Mouse (Mus musculus) hindbrain, embryonic 10.5 days (tissue): ENCODE results near the gene Ampd2. TPM values are rescaled to one million over a fixed set of nuclear protein-coding genes. Genes with fewer than 3 reads are reported as not detected.

ENCODE experiments used
- DNase-seq: peaks from one replicate; pipeline ENCODE4 v3.0.0-alpha.2; 2017; ENCODE audit warnings: low spot score
- H3K27ac ChIP-seq: fragments of 300-500 bp; sonication (generic); 2 replicates; pipeline ENCODE4 v1.5.1; 2016; ENCODE audit warnings: mild to moderate bottlenecking, moderate library complexity
- H3K27me3 ChIP-seq: fragments of 300-500 bp; sonication (generic); 2 replicates; pipeline ENCODE4 v1.6.1; 2016; ENCODE audit warnings: mild to moderate bottlenecking; ENCODE audit not compliant: poor library complexity, insufficient read depth, severe bottlenecking
- H3K36me3 ChIP-seq: fragments of 300-500 bp; sonication (generic); 2 replicates; pipeline ENCODE4 v1.6.1; 2016; ENCODE audit warnings: mild to moderate bottlenecking, moderate library complexity
- H3K4me1 ChIP-seq: fragments of 300-500 bp; sonication (generic); replicated peaks from 2 replicates; pipeline ENCODE4 v1.6.1; 2016; ENCODE audit warnings: mild to moderate bottlenecking
- H3K4me3 ChIP-seq: fragments of 300-500 bp; sonication (generic); 2 replicates; pipeline ENCODE4 v1.5.1; 2016; ENCODE audit warnings: mild to moderate bottlenecking, moderate library complexity
- H3K9me3 ChIP-seq: fragments of 300-500 bp; sonication (generic); 2 replicates; pipeline ENCODE4 v1.6.1; 2016; ENCODE audit warnings: mild to moderate bottlenecking, moderate library complexity
- WGBS: fragments of 180-500 bp; shearing (Covaris S2); methylation state at CpG from one replicate; pipeline ENCODE4 v1.1.7; 2016; 5-methylcytosine and 5-hydroxymethylcytosine counted together
- polyA plus RNA-seq: library from polyadenylated mRNA; unstranded; fragments of >200 nt; fragmentation: Nextera tagmentation; extraction: Ambion mirVana; gene quantifications from 2 replicates; pipeline ENCODE4 v1.2.1, GENCODE M21; 2016

Ampd2 gene
- 53.3 and 58.7 TPM in 2 replicates for polyA plus RNA-seq

GRCm38 (mm10) chr3:108086470-108086979, at the start of gene Ampd2:
Ampd2 (minus strand) TSS chr3:108086651.
- under 1% methylated on average over 29 of the region's 29 CpGs for WGBS
- Histone ChIP-seq H3K27ac (peak within 1 kb of the TSS; percentile 95), H3K36me3 (no peaks in the 10 kb centered on the region; the same call in 1 of the 2 replicates), H3K27me3 (peaks cover 12% of the 10 kb centered on the region; the same call in 1 of the 2 replicates), H3K9me3 (no peaks in the 10 kb centered on the region), H3K4me1 (peaks cover 73% of the 10 kb centered on the region), H3K4me3 (peak within 1 kb of the TSS; percentile 91)
- peak; percentile 88 for DNase-seq

- WGBS = 82% methylated on average over 11 of the region's 11 CpGs
- Histone ChIP-seq H3K27ac (no peak overlapping the region), H3K27me3 (no peaks in the 10 kb centered on the region), H3K9me3 (no peaks in the 10 kb centered on the region), H3K36me3 (peaks cover 14% of the 10 kb centered on the region), H3K4me1 (peaks cover 4% of the 10 kb centered on the region; the same call in 1 of the 2 replicates), H3K4me3 (no peak overlapping the region)
- DNase-seq = no peak
Measured at GRCm38 (mm10) chr3:108134701-108135100, 48.2 kb upstream of the Ampd2 start.

GRCm38 (mm10) chr3:108132484-108132883, 46.0 kb upstream of the Ampd2 start:
- H3K4me3 ChIP-seq = no peak overlapping the region
- H3K36me3 ChIP-seq = peaks cover 9% of the 10 kb centered on the region
- WGBS = 94% methylated on average over 1 of the region's 1 CpGs
- no peaks in the 10 kb centered on the region for H3K9me3 ChIP-seq
- no peaks in the 10 kb centered on the region for H3K27me3 ChIP-seq
- no peak for DNase-seq
- no peak overlapping the region for H3K27ac ChIP-seq
- H3K4me1 ChIP-seq = peaks cover 17% of the 10 kb centered on the region; the same call in 1 of the 2 replicates

- WGBS = 82% methylated on average over 1 of the region's 1 CpGs
- Histone ChIP-seq H3K9me3 (no peaks in the 10 kb centered on the region), H3K4me1 (peaks cover 17% of the 10 kb centered on the region; the same call in 1 of the 2 replicates), H3K4me3 (no peak overlapping the region), H3K27me3 (no peaks in the 10 kb centered on the region), H3K27ac (no peak overlapping the region), H3K36me3 (peaks cover 2% of the 10 kb centered on the region)
- DNase-seq = no peak
Measured at GRCm38 (mm10) chr3:108131821-108132220, 45.4 kb upstream of the Ampd2 start.

- Histone ChIP-seq H3K36me3 (no peaks in the 10 kb centered on the region), H3K27me3 (no peaks in the 10 kb centered on the region), H3K27ac (no peak overlapping the region), H3K4me1 (peaks cover 17% of the 10 kb centered on the region; the same call in 1 of the 2 replicates), H3K9me3 (no peaks in the 10 kb centered on the region), H3K4me3 (no peak overlapping the region)
- DNase-seq = no peak
- 91% methylated on average over 5 of the region's 5 CpGs for WGBS
Measured at GRCm38 (mm10) chr3:108131216-108131615, 44.8 kb upstream of the Ampd2 start.

GRCm38 (mm10) chr3:108129804-108130203, 43.4 kb upstream of the Ampd2 start:
- H3K4me3 ChIP-seq = no peak overlapping the region
- H3K27ac ChIP-seq = no peak overlapping the region
- DNase-seq = no peak
- no peaks in the 10 kb centered on the region for H3K36me3 ChIP-seq
- peaks cover 17% of the 10 kb centered on the region; the same call in 1 of the 2 replicates for H3K4me1 ChIP-seq
- WGBS = 94% methylated on average over 4 of the region's 4 CpGs
- H3K27me3 ChIP-seq = no peaks in the 10 kb centered on the region
- no peaks in the 10 kb centered on the region for H3K9me3 ChIP-seq

GRCm38 (mm10) chr3:108129367-108129766, 42.9 kb upstream of the Ampd2 start:
- H3K27ac ChIP-seq = no peak overlapping the region
- no peaks in the 10 kb centered on the region for H3K9me3 ChIP-seq
- no peaks in the 10 kb centered on the region for H3K27me3 ChIP-seq
- H3K4me3 ChIP-seq = no peak overlapping the region
- 91% methylated on average over 4 of the region's 4 CpGs for WGBS
- DNase-seq = no peak
- peaks cover 17% of the 10 kb centered on the region; the same call in 1 of the 2 replicates for H3K4me1 ChIP-seq
- no peaks in the 10 kb centered on the region for H3K36me3 ChIP-seq

- Histone ChIP-seq H3K9me3 (no peaks in the 10 kb centered on the region), H3K27ac (no peak overlapping the region), H3K4me3 (no peak overlapping the region), H3K27me3 (no peaks in the 10 kb centered on the region), H3K4me1 (peaks cover 17% of the 10 kb centered on the region; the same call in 1 of the 2 replicates), H3K36me3 (peaks cover 1% of the 10 kb centered on the region)
- DNase-seq = no peak
- 82% methylated on average over 5 of the region's 5 CpGs for WGBS
Measured at GRCm38 (mm10) chr3:108128520-108128919, 42.1 kb upstream of the Ampd2 start.

GRCm38 (mm10) chr3:108126327-108126726, 39.9 kb upstream of the Ampd2 start:
- whole genome bisulfite sequencing = 90% methylated on average over 3 of the region's 3 CpGs
- H3K4me3 ChIP-seq = no peak overlapping the region

GRCm38 (mm10) chr3:108124131-108124530, 37.7 kb upstream of the Ampd2 start:
- WGBS = 81% methylated on average over 1 of the region's 1 CpGs
- H3K4me1 ChIP-seq = peaks cover 11% of the 10 kb centered on the region; the same call in 1 of the 2 replicates
- DNase-seq = no peak

More at GRCm38 (mm10) chr3:108126327-108126726, 39.9 kb upstream of the Ampd2 start:
- no peak for DNase-seq
- Histone ChIP-seq H3K4me1 (peaks cover 13% of the 10 kb centered on the region; the same call in 1 of the 2 replicates), H3K27ac (no peak overlapping the region), H3K27me3 (no peaks in the 10 kb centered on the region), H3K36me3 (peaks cover 20% of the 10 kb centered on the region), H3K9me3 (no peaks in the 10 kb centered on the region)

GRCm38 (mm10) chr3:108123242-108123641, 36.8 kb upstream of the Ampd2 start:
- Histone ChIP-seq H3K36me3 (peaks cover 51% of the 10 kb centered on the region), H3K27me3 (no peaks in the 10 kb centered on the region), H3K4me1 (peaks cover 3% of the 10 kb centered on the region; the same call in 1 of the 2 replicates), H3K4me3 (no peak overlapping the region), H3K27ac (no peak overlapping the region), H3K9me3 (no peaks in the 10 kb centered on the region)
- DNase-seq = no peak
- 92% methylated on average over 5 of the region's 5 CpGs for WGBS

More at GRCm38 (mm10) chr3:108124131-108124530, 37.7 kb upstream of the Ampd2 start:
- Histone ChIP-seq H3K4me3 (no peak overlapping the region), H3K36me3 (peaks cover 42% of the 10 kb centered on the region), H3K27ac (no peak overlapping the region), H3K27me3 (no peaks in the 10 kb centered on the region), H3K9me3 (no peaks in the 10 kb centered on the region)

GRCm38 (mm10) chr3:108121101-108121500, 34.6 kb upstream of the Ampd2 start:
- Histone ChIP-seq H3K36me3 (peaks cover 72% of the 10 kb centered on the region), H3K9me3 (no peaks in the 10 kb centered on the region), H3K27ac (no peak overlapping the region), H3K27me3 (no peaks in the 10 kb centered on the region), H3K4me1 (no peaks in the 10 kb centered on the region), H3K4me3 (no peak overlapping the region)
- no peak for DNase-seq
- WGBS = 90% methylated on average over 3 of the region's 3 CpGs

GRCm38 (mm10) chr3:108117465-108117864, 31.0 kb upstream of the Ampd2 start:
- Histone ChIP-seq H3K9me3 (no peaks in the 10 kb centered on the region), H3K27me3 (no peaks in the 10 kb centered on the region), H3K36me3 (peaks cover 96% of the 10 kb centered on the region), H3K4me3 (no peak overlapping the region), H3K27ac (no peak overlapping the region), H3K4me1 (no peaks in the 10 kb centered on the region)
- WGBS = 94% methylated on average over 6 of the region's 6 CpGs
- no peak for DNase-seq
